Mouse (Mus musculus): Measurements from ENCODE around the gene Scml4. TPM values are rescaled to one million over a fixed set of nuclear protein-coding genes. Genes with fewer than 3 reads are reported as not detected.

The Scml4 gene
- polyA plus RNA-seq, 1 experiment = 0.73 TPM

- no peak for DNase-seq (ENCODE audit: low spot score)
These were observed 2.1 kb downstream of the Scml4 start for GRCm38 (mm10) chr10:42862102-42862740.

- no peak for DNase-seq (ENCODE audit: low spot score)
These were observed 2.6 kb downstream of the Scml4 start for GRCm38 (mm10) chr10:42862806-42863205.

- DNase-seq (ENCODE audit: low spot score) = no peak
These were observed 3.6 kb downstream of the Scml4 start for GRCm38 (mm10) chr10:42863621-42864391.

GRCm38 (mm10) chr10:42864696-42865095 is 4.5 kb downstream of the Scml4 start:
- no peak for DNase-seq (ENCODE audit: low spot score)

GRCm38 (mm10) chr10:42868416-42868815 is 8.2 kb downstream of the Scml4 start:
- no peak for DNase-seq (ENCODE audit: low spot score)

- no peak for DNase-seq (ENCODE audit: low spot score)
These were observed 9.3 kb downstream of the Scml4 start for GRCm38 (mm10) chr10:42869467-42869866.

GRCm38 (mm10) chr10:42872269-42873010 is 12.3 kb downstream of the Scml4 start:
- no peak for DNase-seq (ENCODE audit: low spot score)

- DNase-seq (ENCODE audit: low spot score) = no peak
These were observed 13.0 kb downstream of the Scml4 start for GRCm38 (mm10) chr10:42873077-42873595.

- DNase-seq (ENCODE audit: low spot score) = no peak
These were observed 16.0 kb downstream of the Scml4 start for GRCm38 (mm10) chr10:42876172-42876571.

GRCm38 (mm10) chr10:42879269-42879681 is 19.1 kb downstream of the Scml4 start:
- no peak for DNase-seq (ENCODE audit: low spot score)

- DNase-seq (ENCODE audit: low spot score) = no peak
These were observed 19.5 kb downstream of the Scml4 start for GRCm38 (mm10) chr10:42879682-42880081.

GRCm38 (mm10) chr10:42887040-42887439 is 26.9 kb downstream of the Scml4 start:
- DNase-seq (ENCODE audit: low spot score) = no peak

- no peak for DNase-seq (ENCODE audit: low spot score)
These were observed 28.1 kb downstream of the Scml4 start for GRCm38 (mm10) chr10:42888241-42888640.

- DNase-seq (ENCODE audit: low spot score) = no peak
These were observed 30.2 kb downstream of the Scml4 start for GRCm38 (mm10) chr10:42890365-42890764.

- no peak for DNase-seq (ENCODE audit: low spot score)
These were observed 32.1 kb downstream of the Scml4 start for GRCm38 (mm10) chr10:42892250-42892649.

- no peak for DNase-seq (ENCODE audit: low spot score)
These were observed 32.8 kb downstream of the Scml4 start for GRCm38 (mm10) chr10:42892987-42893386.

GRCm38 (mm10) chr10:42893857-42894256 is 33.7 kb downstream of the Scml4 start:
- DNase-seq (ENCODE audit: low spot score) = no peak

- no peak for DNase-seq (ENCODE audit: low spot score)
These were observed 34.1 kb downstream of the Scml4 start for GRCm38 (mm10) chr10:42894263-42894662.

GRCm38 (mm10) chr10:42894696-42895095 is 34.5 kb downstream of the Scml4 start:
- DNase-seq (ENCODE audit: low spot score) = no peak

- DNase-seq (ENCODE audit: low spot score) = no peak
These were observed 36.5 kb downstream of the Scml4 start for GRCm38 (mm10) chr10:42896621-42897020.

GRCm38 (mm10) chr10:42897166-42897565 is 37.0 kb downstream of the Scml4 start:
- DNase-seq (ENCODE audit: low spot score) = no peak

GRCm38 (mm10) chr10:42897632-42898031 is 37.5 kb downstream of the Scml4 start:
- DNase-seq (ENCODE audit: low spot score) = no peak

Measured in urinary bladder, adult 2 months (tissue).